Mouse (Mus musculus) T-cell, adult 2 months (primary cell): ENCODE data around the gene Rhog.
A peak's percentile ranks its signal among the peaks of the same experiment; 100 is the strongest.

Experiments
- DNase-seq: peaks from one replicate; pipeline ENCODE4 v3.0.0; 2022; ENCODE audit warnings: low spot score

The Rhog gene

GRCm38 (mm10) chr7:102222336-102222735 is 33.5 kb downstream of the Rhog start:
- DNase-seq: peak; percentile 44

- no peak for DNase-seq
Measured at GRCm38 (mm10) chr7:102221899-102222298, 34.0 kb downstream of the Rhog start.

- DNase-seq: no peak
Measured at GRCm38 (mm10) chr7:102211071-102211470, 44.8 kb downstream of the Rhog start.

DNA sequence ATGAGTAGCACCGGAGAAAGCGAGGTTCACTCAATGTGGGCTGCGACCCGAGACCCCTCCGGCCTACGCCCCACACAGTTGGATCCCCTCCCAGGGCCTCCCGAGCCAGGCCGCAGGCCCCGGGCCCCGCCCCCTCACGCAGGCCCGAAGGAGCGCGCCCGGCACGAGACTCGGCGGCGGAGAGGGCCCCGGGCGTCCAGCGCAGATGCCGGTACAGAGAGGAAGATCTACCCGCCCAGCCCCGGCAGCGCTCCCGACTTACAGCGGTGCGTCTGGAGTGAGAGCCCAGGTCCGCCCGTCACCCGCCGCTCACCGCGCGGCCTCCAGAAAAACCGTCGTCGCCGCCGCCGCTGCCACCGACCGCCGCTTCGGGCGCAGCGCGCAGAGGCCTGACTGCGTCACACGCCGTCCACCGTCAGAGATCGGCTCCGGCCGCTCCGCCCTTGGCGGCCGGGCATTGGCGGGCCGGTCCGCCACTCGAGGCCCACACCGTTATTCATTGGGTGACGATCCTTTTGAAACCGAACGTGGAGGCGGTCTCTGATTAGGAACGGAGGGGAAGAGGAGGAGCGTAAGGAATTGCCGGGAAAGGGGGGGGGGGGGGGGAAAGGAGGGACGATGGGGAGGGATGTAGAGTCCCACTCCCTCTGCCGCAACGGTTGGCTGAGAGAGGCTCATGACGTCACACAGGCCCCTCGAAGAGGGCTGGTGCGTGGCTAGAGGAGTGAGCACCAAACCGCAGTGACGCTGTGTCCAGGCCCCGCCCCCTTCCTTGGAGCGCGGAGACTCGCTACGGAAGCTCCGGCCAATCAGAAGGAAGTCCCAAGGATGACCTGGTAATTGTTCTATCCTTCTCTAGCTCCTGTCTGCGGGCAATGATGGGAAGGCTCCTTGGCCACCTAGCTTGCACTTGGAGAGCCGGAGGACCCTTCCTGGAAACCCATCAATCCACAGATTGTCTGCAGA is 45.8 kb downstream of the Rhog start, which contains the start of the genes Nup98 and Pgap2:
Nup98 (minus strand) TSS at position 421 of the 966 bp plus-strand sequence.
Pgap2 (plus strand) TSS at position 453 of the 966 bp plus-strand sequence.
- DNase-seq: peak; percentile 99

DNA sequence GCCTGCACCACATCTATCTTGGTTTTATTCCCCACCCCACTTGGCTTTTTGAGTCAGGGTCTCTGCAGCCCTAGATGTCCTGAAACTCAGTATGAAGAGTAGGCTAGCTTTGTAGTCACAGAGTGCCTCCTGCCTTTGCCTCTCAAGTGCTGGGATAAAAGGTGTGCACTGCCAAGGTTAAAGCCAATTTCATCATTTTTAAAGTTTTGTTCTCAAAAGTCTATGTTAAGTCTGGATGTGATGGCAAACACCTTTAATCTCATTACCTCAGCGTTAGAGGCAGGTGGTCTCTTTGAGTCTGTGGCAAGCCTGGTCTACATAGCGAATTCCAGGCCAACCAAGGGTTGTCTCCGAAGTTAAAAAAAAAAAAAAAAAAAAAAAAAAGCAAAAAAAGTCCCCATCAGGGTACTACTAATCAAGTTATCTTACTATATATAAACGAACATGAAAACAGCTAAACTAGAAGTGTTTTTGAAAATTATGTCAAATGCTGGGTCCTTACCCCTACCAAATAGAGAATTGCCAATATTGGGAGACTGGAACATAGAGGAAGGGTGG is 47.0 kb downstream of the Rhog start:
- no peak for DNase-seq

DNA sequence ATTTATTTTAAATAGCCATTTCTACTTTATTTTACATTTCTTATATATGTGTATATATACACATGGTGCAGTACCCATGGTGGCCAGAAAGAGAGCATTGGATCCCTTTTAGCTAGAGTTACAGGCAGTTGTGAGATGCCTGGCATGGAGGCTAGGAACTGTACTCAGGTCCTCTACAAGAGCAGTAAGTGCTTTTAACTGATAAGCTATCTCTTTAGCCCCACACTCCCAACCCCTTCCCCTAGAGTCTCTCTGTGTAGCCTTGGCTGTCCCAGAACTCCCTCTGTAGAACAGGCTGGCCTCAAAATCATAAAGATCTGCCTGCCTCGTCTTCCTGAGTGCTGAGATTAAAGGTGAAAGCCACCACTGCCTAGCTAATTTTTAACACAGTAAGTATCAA is 50.2 kb downstream of the Rhog start:
- DNase-seq: peak; percentile 17

DNA sequence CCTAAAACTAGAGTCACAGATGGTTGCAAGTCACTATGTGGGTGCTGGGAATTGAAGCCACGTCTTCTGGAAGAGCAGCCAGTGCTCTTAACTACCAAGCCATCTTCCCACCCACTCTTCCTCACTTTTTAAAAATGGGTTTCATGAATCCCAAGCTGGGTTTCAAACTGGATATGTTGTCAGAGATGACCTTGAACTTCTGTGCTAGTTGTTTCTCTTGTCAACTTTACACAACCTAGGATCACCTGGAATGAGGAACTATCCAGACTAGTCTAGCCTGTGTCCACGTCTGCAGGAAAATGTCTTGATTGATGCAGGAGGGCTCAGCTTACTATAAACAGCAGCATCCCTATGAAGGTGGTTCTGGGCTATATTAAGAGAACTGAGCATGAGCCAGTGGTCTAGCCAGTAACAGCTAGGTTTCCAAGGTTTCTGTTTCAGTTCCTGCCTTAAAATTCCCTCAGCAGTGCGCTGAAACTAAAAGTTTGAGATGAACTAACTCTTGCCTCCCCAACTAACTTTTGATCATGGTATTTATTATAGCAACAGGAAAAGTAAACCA is 51.5 kb downstream of the Rhog start:
- DNase-seq: no peak

GRCm38 (mm10) chr7:102200996-102201785 is 54.7 kb downstream of the Rhog start:
- DNase-seq: no peak

GRCm38 (mm10) chr7:102200576-102200975 is 55.3 kb downstream of the Rhog start:
- no peak for DNase-seq

DNA sequence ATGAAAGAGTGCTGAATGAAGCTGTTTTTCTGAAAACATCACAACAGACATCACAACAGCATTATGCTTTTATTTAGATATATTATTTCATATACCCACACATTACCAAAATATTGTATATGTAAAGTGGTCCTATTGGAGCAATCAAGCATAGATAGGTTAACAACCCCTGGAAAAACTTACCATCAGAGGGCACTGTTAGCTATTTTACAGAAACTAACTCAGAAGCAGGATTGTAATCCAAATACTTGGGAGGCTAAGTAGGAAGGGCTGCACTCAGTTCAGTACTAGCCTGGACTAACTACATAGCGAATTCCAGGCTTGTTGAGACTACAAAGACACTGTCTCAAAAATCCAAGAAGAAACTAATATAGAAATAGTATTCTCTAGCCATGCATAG is 63.5 kb downstream of the Rhog start:
- no peak for DNase-seq
